Mouse (Mus musculus): ENCODE measurements around the gene Rmi2.

- no peak for TF ChIP-seq CTCF (IDR thresholded peaks at IDR 0.05; ENCODE audit: extremely low read depth, insufficient read depth, low read length)
- TF ChIP-seq POLR2A (IDR thresholded peaks at IDR 0.05; ENCODE audit: extremely low read depth, insufficient read depth, low read length): no peak
Measured at GRCm38 (mm10) chr16:10844319-10844670, 9.4 kb downstream of the Rmi2 start.
